Mouse (Mus musculus): Measurements from ENCODE around the gene Gm45713.
"Not testable (repeated sequence)": the region's sequence is repeated elsewhere in the genome, so short reads cannot be mapped to it uniquely, and the experiment has no call there.

GRCm38 (mm10) chr7:45153052-45153451 is 17.0 kb upstream of the Gm45713 start:
- TF ChIP-seq GATA1 (IDR thresholded peaks at IDR 0.05; ENCODE audit: borderline replicate concordance, low read length); FLI1 (IDR thresholded peaks at IDR 0.05; ENCODE audit: low read length): not testable (repeated sequence)

Data from megakaryocyte, embryonic 14.5 days (primary cell).